Mouse (Mus musculus) hindbrain, embryonic 16.5 days (tissue): ENCODE data around the gene Cryab. TPM values are rescaled to one million over a fixed set of nuclear protein-coding genes. Genes with fewer than 3 reads are reported as not detected.

Source experiments
- ATAC-seq: fragments of 200-750 bp; cut with Nextera tagmentation; 2 replicates; pipeline ENCODE4 v1.8.0; 2017; ENCODE audit warnings: moderate TSS enrichment, moderate library complexity
- H3K27ac ChIP-seq: fragments of 300-500 bp; sonication (generic); 2 replicates; pipeline ENCODE4 v1.5.1; 2014; ENCODE audit warnings: low read depth, mild to moderate bottlenecking, control low read depth, low read length, moderate library complexity
- H3K27me3 ChIP-seq: fragments of 300-500 bp; sonication (generic); replicated peaks from 2 replicates; pipeline ENCODE4 v1.6.1; 2014; ENCODE audit warnings: low read length; ENCODE audit not compliant: control insufficient read depth, insufficient read depth
- H3K36me3 ChIP-seq: fragments of 300-500 bp; sonication (generic); 2 replicates; pipeline ENCODE4 v1.6.1; 2014; ENCODE audit warnings: mild to moderate bottlenecking, low read length, moderate library complexity, mixed read lengths; ENCODE audit not compliant: control insufficient read depth, insufficient read depth
- H3K4me1 ChIP-seq: fragments of 300-500 bp; sonication (generic); 2 replicates; pipeline ENCODE4 v1.6.1; 2014; ENCODE audit warnings: low read depth, low read length; ENCODE audit not compliant: control insufficient read depth, insufficient read depth
- H3K4me2 ChIP-seq: fragments of 300-500 bp; sonication (generic); 2 replicates; pipeline ENCODE4 v1.6.1; 2014; ENCODE audit warnings: mild to moderate bottlenecking, low read length, control low read depth, moderate library complexity
- H3K4me3 ChIP-seq: fragments of 300-500 bp; sonication (generic); 2 replicates; pipeline ENCODE4 v1.5.1; 2014; ENCODE audit warnings: mild to moderate bottlenecking, low read length, control low read depth, moderate library complexity
- H3K9ac ChIP-seq: fragments of 300-500 bp; sonication (generic); 2 replicates; pipeline ENCODE4 v1.6.1; 2014; ENCODE audit warnings: low read depth, mild to moderate bottlenecking, control low read depth, low read length, moderate library complexity
- H3K9me3 ChIP-seq: fragments of 300-500 bp; sonication (generic); 2 replicates; pipeline ENCODE4 v1.6.1; 2014; ENCODE audit warnings: mild to moderate bottlenecking, low read length, moderate library complexity; ENCODE audit not compliant: control insufficient read depth
- WGBS: fragments of 180-500 bp; shearing (Covaris S2); extraction: QIAGEN DNeasy Blood & Tissue Kit; methylation state at CpG from one replicate; pipeline ENCODE4 v1.1.7; 2014; 5-methylcytosine and 5-hydroxymethylcytosine counted together
- polyA plus RNA-seq: library from polyadenylated mRNA; unstranded; fragments of >200 nt; fragmentation: Nextera tagmentation; extraction: Ambion mirVana; gene quantifications from 2 replicates; pipeline ENCODE4 v1.2.1, GENCODE M21; 2015

The Cryab gene
- polyA plus RNA-seq, 1 experiment from 2014 or later = 16.3 TPM

DNA sequence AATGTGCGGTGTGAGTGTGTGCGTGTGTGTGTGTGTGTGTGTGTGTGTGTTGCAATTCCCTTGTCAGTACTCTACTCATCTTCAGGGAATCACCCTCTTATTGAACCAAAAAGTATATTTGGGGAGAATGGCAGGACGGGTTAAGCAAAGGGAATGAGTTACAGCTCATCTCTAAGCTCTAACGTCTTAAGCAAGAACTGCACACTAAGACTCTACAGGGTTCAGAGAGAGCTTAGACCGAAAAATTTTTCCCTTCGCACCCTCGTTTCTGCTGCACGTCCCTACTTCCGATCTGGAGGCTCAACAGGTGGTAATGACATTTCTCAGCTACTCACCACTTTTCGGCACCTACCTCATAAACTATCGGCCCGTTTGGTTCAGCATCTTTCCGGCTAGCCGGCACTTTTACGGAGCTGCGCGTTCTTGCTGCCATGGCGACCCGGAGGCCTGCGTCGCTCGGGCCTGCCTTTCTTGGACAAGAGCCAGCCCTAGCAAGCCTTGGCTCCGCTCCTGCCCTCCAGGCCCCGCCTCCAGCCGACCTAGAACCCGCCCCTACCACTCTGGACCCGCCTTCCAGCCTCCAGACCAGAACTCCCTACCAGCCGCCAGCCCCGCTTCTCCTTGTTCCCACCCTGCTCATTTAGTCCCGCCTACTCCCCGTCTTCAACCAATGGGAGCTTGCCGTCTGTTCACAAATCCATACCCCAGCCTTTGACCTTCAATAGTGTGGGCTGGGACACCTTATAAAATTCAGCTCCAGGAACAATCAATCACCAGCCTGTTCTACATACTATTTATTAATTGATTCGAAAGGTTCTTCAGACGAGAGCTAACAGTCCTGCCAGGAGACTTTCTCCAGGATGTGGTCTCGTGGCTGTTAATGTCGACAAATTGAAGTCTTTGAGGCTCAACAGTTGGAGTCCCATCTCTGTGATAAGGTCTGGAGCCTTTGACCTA, 11.9 kb upstream of the Cryab start, which contains the start of gene Dixdc1:
TSS of gene Dixdc1 (minus strand) at position 604 of the 957 bp plus-strand sequence.
- peak within 1 kb of the TSS; percentile 41; the same call in 1 of the 2 replicates for H3K9ac ChIP-seq
- H3K9me3 ChIP-seq = no peaks in the 10 kb centered on the region
- no peaks in the 10 kb centered on the region for H3K27me3 ChIP-seq
- H3K27ac ChIP-seq = no peak within 1 kb of the TSS
- H3K4me2 ChIP-seq = peak within 1 kb of the TSS; percentile 72
- no peaks in the 10 kb centered on the region for H3K36me3 ChIP-seq
- peak; percentile 98 for ATAC-seq
- H3K4me3 ChIP-seq = peak within 1 kb of the TSS; percentile 44
- 12% methylated on average over 36 of the region's 36 CpGs for WGBS
- H3K4me1 ChIP-seq = peaks cover 6% of the 10 kb centered on the region; the same call in 1 of the 2 replicates

DNA sequence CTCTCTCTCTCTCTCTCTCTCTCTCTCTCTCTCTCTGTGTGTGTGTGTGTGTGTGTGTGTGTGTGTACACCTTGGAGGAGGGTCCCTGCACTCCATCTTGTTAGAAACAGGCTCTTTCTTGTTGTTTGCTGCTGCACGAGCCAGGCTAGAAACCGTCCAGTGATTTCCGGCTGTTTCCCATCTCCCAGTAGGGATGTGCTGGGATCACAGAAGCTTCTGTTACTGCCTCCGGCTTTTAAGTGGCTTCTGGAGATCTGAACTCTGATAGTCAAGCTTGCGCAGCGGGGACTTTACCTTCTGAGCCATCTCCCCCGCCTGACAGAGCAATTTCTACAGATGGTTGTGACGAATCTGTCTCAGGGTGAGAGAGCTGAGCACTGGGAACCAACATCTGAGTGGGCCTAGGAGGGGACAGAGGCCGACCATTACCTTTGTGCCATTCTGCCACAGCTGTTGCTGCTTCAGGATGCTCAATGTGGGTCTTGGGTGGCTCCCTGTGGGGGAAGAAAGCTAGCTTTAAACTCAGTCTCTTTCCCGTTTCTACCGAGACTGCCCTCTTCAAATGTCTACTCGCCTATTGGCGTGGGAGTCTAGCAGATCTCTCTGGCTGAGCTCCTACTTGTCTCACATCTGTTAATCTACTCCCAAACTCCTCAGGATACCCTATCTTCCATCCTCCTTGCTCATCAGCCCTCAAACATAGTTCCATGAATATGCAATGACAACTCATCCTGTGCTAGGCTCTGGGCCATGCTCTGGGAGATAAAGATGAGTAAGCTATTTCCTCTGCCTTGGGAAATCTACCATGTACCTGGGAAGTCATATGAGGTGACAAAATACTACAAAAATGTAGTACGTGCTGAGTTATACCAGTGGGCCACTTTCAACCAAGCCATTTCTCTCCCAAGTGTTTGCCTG, 10.0 kb upstream of the Cryab start:
- H3K27me3 ChIP-seq = no peaks in the 10 kb centered on the region
- ATAC-seq = no peak
- H3K4me1 ChIP-seq = peaks cover 4% of the 10 kb centered on the region; the same call in 1 of the 2 replicates
- H3K9me3 ChIP-seq = no peaks in the 10 kb centered on the region
- H3K27ac ChIP-seq = no peak overlapping the region
- no peak overlapping the region for H3K9ac ChIP-seq
- 87% methylated on average over 14 of the region's 14 CpGs for WGBS
- no peak overlapping the region for H3K4me2 ChIP-seq
- no peaks in the 10 kb centered on the region for H3K36me3 ChIP-seq
- no peak overlapping the region for H3K4me3 ChIP-seq

DNA sequence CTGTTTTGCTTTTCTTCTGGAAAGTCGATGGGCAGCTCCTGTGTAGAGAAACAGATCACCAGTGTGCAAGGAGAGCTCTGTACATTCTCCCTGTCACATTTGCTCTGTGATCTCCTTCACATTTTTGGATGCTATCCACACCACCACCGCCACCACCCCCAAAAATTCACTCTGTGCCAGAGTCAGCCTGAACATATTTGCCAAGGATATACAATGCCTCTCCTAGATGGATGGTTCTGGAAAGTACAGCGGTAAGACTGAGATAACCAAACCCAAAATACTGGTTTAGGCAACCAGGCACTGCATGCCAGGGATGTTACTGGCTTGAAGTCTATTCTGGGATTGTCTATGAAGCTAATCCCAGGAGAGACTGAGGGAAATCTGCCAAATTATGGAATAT, 8.9 kb upstream of the Cryab start:
- H3K4me3 ChIP-seq = no peak overlapping the region
- WGBS = 82% methylated on average over 3 of the region's 3 CpGs
- H3K4me1 ChIP-seq = peaks cover 4% of the 10 kb centered on the region; the same call in 1 of the 2 replicates
- H3K27me3 ChIP-seq = 0 out of 2 replicates have a peak, but pooled peaks cover 2% of the 10 kb centered on the region
- H3K4me2 ChIP-seq = no peak overlapping the region
- H3K36me3 ChIP-seq = no peaks in the 10 kb centered on the region
- ATAC-seq = no peak
- H3K27ac ChIP-seq = no peak overlapping the region
- no peaks in the 10 kb centered on the region for H3K9me3 ChIP-seq
- no peak overlapping the region for H3K9ac ChIP-seq

DNA sequence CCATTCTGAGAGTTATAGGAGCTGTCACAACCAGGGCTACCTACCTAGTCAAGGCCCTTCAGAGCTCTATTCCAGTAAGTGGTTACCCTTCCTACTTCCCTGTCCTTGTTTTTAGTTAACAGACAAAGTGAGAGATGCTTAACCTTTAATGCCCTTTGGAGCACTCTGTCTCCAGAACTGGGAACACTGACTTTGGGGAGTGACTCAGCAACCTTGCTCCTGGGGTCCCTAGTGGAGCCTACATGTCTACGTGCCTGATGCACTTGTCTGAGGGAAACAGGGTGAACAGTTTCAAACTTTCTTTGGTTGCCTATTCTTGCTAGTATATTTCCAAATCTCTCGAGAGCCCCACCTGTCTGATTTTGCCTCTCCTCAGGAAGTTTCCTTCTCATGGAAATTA, 8.4 kb upstream of the Cryab start:
- 72% methylated on average over 2 of the region's 2 CpGs for WGBS
- H3K9me3 ChIP-seq = no peaks in the 10 kb centered on the region
- H3K27ac ChIP-seq = no peak overlapping the region
- H3K4me2 ChIP-seq = no peak overlapping the region
- no peaks in the 10 kb centered on the region for H3K36me3 ChIP-seq
- H3K9ac ChIP-seq = no peak overlapping the region
- no peak overlapping the region for H3K4me3 ChIP-seq
- no peak for ATAC-seq
- peaks cover 4% of the 10 kb centered on the region; the same call in 1 of the 2 replicates for H3K4me1 ChIP-seq
- 0 out of 2 replicates have a peak, but pooled peaks cover 2% of the 10 kb centered on the region for H3K27me3 ChIP-seq

DNA sequence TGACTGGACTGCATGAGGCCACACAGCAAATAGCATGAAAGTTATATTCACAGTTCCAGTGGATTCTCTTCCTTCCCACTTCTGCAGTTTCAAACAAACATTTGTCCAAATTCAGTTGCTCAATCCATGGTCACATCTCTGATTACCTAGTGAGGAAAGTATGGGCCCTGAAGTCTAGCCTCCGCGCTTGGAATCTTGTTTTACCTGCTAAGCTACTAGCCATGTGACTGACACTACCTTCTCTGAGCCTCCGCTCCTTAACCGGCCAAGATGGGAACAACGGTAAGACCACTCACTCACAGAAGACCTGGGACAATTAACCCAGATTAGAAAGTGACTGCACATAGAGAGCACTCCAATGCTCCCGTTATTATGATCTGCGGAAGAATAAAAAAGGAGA, 5.3 kb upstream of the Cryab start:
- Histone ChIP-seq H3K4me2 (peak overlapping the region; percentile 66), H3K4me1 (no peaks in the 10 kb centered on the region), H3K27me3 (0 out of 2 replicates have a peak, but pooled peaks cover 2% of the 10 kb centered on the region), H3K27ac (no peak overlapping the region), H3K4me3 (peak overlapping the region; percentile 37), H3K9ac (peak overlapping the region; percentile 57), H3K9me3 (no peaks in the 10 kb centered on the region), H3K36me3 (no peaks in the 10 kb centered on the region)
- ATAC-seq = no peak
- 19% methylated on average over 7 of the region's 7 CpGs for WGBS

DNA sequence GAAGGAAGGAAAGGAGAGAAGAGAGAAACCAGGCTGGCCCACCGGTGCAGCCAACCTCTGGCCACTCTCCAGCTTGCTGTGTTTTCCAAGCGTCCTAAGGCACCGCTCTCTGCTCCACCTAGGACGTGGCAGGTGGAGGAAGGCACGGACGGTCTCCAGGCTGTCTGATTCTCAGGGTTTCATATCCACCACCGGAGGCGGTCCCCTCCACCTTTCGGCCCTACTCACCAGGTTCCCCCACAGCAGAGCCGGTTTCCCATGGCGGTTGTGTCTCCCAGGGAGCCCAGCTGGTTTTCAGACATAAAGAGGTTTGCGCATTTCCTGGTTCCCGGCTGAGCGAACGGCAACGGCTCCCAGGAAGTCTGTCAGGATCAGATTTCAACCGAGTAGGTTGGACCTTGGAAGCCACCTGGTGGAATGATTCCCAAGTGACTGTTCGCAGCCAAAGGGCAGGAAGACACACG, 4.9 kb upstream of the Cryab start, which contains the start of gene 2310030G06Rik:
TSS of gene 2310030G06Rik (minus strand) at position 323 of the 464 bp plus-strand sequence.
- Histone ChIP-seq H3K4me3 (peak within 1 kb of the TSS; percentile 37), H3K36me3 (no peaks in the 10 kb centered on the region), H3K9me3 (no peaks in the 10 kb centered on the region), H3K27me3 (0 out of 2 replicates have a peak, but pooled peaks cover 2% of the 10 kb centered on the region), H3K4me2 (peak within 1 kb of the TSS; percentile 66), H3K9ac (peak within 1 kb of the TSS; percentile 57), H3K27ac (no peak within 1 kb of the TSS), H3K4me1 (no peaks in the 10 kb centered on the region)
- 0 out of 2 replicates have a peak, but pooled peaks have one; percentile 14 for ATAC-seq
- WGBS = 2% methylated on average over 19 of the region's 19 CpGs

DNA sequence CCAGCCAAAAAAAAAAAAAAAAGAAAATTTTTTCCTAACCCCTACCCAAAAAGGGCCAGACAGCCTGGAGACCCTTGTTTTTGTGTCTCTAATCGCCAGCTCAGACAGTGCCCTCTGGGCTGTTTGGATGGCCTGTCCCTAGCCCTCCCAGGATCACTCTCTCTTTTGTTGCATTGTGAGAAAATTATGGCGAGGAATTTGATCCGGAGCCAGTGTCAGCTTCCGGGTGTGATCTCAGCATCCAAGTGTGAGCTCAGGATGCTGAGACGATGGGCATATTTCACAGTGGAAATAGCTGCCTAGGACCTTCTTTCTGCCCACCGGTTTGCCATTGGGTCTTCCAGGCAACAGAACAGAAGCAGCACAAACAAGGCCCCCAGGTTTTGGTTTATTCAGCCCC, 419 bp upstream of the Cryab start:
- ATAC-seq = no peak
- H3K4me1 ChIP-seq = no peaks in the 10 kb centered on the region; the same call in 1 of the 2 replicates
- H3K4me3 ChIP-seq = no peak overlapping the region
- H3K9me3 ChIP-seq = no peaks in the 10 kb centered on the region
- no peaks in the 10 kb centered on the region for H3K36me3 ChIP-seq
- no peak overlapping the region for H3K27ac ChIP-seq
- H3K4me2 ChIP-seq = no peak overlapping the region
- 0 out of 2 replicates have a peak, but pooled peaks cover 2% of the 10 kb centered on the region for H3K27me3 ChIP-seq
- no peak overlapping the region for H3K9ac ChIP-seq
- 74% methylated on average over 6 of the region's 6 CpGs for WGBS

DNA sequence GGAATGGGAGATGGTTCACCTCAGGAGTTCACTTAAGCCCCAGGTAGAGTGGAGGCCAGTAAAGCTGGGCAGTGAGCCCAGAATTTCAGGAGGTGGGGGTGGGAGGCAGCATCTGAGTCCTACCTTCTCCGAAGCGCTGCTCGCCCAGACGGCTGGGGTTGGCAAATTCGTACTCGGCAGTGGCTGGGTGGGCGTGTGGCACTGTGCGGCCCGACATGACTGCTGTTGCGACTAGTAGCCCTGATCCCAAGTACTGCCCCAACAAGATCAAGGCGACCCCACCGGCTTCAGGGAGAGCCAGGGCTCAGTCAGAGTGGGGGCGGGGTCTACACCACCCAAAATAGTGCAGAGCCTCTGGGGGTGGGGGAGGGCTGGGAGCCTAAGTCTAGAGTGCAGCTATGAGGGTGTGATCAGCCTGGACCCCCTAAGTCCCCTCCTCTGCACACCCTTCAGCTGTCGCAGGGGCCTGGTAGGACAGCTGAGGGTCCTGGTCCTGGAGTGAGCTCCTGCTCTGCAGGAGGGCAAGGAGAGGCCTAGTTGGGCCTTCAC, 1.0 kb downstream of the Cryab start, which contains the start of gene Hspb2:
TSS of gene Hspb2 (minus strand) at position 301 of the 549 bp plus-strand sequence.
- Histone ChIP-seq H3K9ac (no peak within 1 kb of the TSS), H3K27ac (no peak within 1 kb of the TSS), H3K4me2 (peak within 1 kb of the TSS; percentile 11; the same call in 1 of the 2 replicates), H3K4me1 (no peaks in the 10 kb centered on the region; the same call in 1 of the 2 replicates), H3K36me3 (no peaks in the 10 kb centered on the region), H3K4me3 (no peak within 1 kb of the TSS), H3K27me3 (0 out of 2 replicates have a peak, but pooled peaks cover under 1% of the 10 kb centered on the region), H3K9me3 (no peaks in the 10 kb centered on the region)
- no peak for ATAC-seq
- WGBS = 64% methylated on average over 14 of the region's 14 CpGs
